Mouse (Mus musculus) brain, embryonic 14.5 days (tissue): Measurements from ENCODE around the gene Smu1. TPM values are rescaled to one million over a fixed set of nuclear protein-coding genes. Genes with fewer than 3 reads are reported as not detected.
"Not testable (repeated sequence)": the region's sequence is repeated elsewhere in the genome, so short reads cannot be mapped to it uniquely, and the experiment has no call there.

Experiments used
- DNase-seq: peaks from one replicate; pipeline ENCODE4 v3.0.0-alpha.2; 2011; ENCODE audit warnings: low read depth
- CTCF ChIP-seq: fragments of 200-500 bp; IDR thresholded peaks from 2 replicates; pipeline ENCODE4 v1.5.1; 2012; ENCODE audit warnings: inconsistent platforms, mild to moderate bottlenecking, moderate library complexity, borderline replicate concordance; ENCODE audit not compliant: insufficient read depth, insufficient read length; ENCODE audit errors: extremely low read depth
- POLR2A ChIP-seq: fragments of 200-500 bp; IDR thresholded peaks from 2 replicates; pipeline ENCODE4 v1.6.1; 2012; ENCODE audit warnings: mild to moderate bottlenecking, inconsistent platforms, borderline replicate concordance; ENCODE audit not compliant: poor library complexity, insufficient read depth, insufficient read length, severe bottlenecking; ENCODE audit errors: extremely low read depth
- polyA plus RNA-seq: library from polyadenylated mRNA; depleted of rRNA; stranded (reverse); fragments of >200 nt; gene quantifications from 2 replicates; pipeline ENCODE4 v1.2.3, GENCODE M21; 2012; rRNA removed

Smu1 gene
- polyA plus RNA-seq: 67.7 and 80.6 TPM in 2 replicates

GRCm38 (mm10) chr4:40757780-40758420 lies at the start of gene Smu1:
Gene Smu1, minus strand, starts transcription at chr4:40757923.
- TF ChIP-seq POLR2A (peak; percentile 69; the same call in 1 of the 2 replicates), CTCF (no peak)

GRCm38 (mm10) chr4:40807382-40807781 lies 49.7 kb upstream of the Smu1 start:
- no peak for TF ChIP-seq CTCF
- TF ChIP-seq POLR2A: no peak
- no peak for DNase-seq

More at GRCm38 (mm10) chr4:40757780-40758420, at the start of gene Smu1:
- DNase-seq: peak; percentile 99

- TF ChIP-seq CTCF: no peak
- no peak for TF ChIP-seq POLR2A
- no peak for DNase-seq
Observed at GRCm38 (mm10) chr4:40805401-40805800, 47.7 kb upstream of the Smu1 start.

GRCm38 (mm10) chr4:40802787-40803186 lies 45.1 kb upstream of the Smu1 start:
- DNase-seq: no peak
- TF ChIP-seq CTCF (no peak), POLR2A (no peak)

GRCm38 (mm10) chr4:40801908-40802307 lies 44.2 kb upstream of the Smu1 start:
- DNase-seq: no peak
- no peak for TF ChIP-seq POLR2A
- TF ChIP-seq CTCF: no peak

GRCm38 (mm10) chr4:40800873-40801272 lies 43.1 kb upstream of the Smu1 start:
- DNase-seq: no peak
- TF ChIP-seq POLR2A (no peak), CTCF (no peak)

GRCm38 (mm10) chr4:40798833-40799555 lies 41.3 kb upstream of the Smu1 start:
- DNase-seq: not testable (repeated sequence)

- TF ChIP-seq POLR2A: no peak
- no peak for TF ChIP-seq CTCF
- DNase-seq: no peak
Observed at GRCm38 (mm10) chr4:40795761-40796160, 38.0 kb upstream of the Smu1 start.

GRCm38 (mm10) chr4:40794320-40794719 lies 36.6 kb upstream of the Smu1 start:
- TF ChIP-seq POLR2A: no peak
- no peak for TF ChIP-seq CTCF
- DNase-seq: no peak

GRCm38 (mm10) chr4:40791176-40791575 lies 33.5 kb upstream of the Smu1 start:
- no peak for TF ChIP-seq CTCF
- TF ChIP-seq POLR2A: no peak
- DNase-seq: no peak

GRCm38 (mm10) chr4:40786578-40786977 lies 28.9 kb upstream of the Smu1 start:
- TF ChIP-seq POLR2A: no peak
- TF ChIP-seq CTCF: no peak
- DNase-seq: no peak

GRCm38 (mm10) chr4:40785620-40786166 lies 28.0 kb upstream of the Smu1 start:
- TF ChIP-seq CTCF: no peak
- no peak for TF ChIP-seq POLR2A
- DNase-seq: no peak
